Mouse (Mus musculus): ENCODE measurements around the gene Nr2c1.

The Nr2c1 gene

GRCm38 (mm10) chr10:94147756-94148531 is at the start of gene Nr2c1:
Gene Nr2c1, plus strand, starts transcription at chr10:94148023.
- peak; percentile 90 for DNase-seq (ENCODE audit: low spot score)

GRCm38 (mm10) chr10:94098100-94098499 is 49.7 kb upstream of the Nr2c1 start:
- peak; percentile 38 for DNase-seq (ENCODE audit: low spot score)

DNA sequence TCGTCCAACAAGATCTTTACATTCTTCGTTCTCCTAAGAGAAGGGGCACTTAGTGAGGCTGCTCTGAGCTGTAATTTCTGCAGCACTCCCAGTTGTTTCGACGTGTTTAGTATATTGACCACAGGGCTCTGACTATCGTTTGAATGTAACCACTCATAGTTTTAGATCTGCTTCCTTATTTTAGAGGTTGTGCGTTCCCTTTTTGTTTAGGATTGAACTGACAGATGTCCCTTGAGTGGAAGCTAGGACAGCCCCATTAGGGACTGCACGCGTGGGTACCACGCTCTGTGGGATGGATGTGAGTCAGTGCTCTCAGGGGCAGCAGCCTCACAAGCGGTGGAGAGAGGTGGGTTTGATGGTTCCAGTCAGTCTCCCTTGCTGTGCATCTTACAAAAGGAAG is 42.3 kb upstream of the Nr2c1 start:
- DNase-seq (ENCODE audit: low spot score) = no peak

DNA sequence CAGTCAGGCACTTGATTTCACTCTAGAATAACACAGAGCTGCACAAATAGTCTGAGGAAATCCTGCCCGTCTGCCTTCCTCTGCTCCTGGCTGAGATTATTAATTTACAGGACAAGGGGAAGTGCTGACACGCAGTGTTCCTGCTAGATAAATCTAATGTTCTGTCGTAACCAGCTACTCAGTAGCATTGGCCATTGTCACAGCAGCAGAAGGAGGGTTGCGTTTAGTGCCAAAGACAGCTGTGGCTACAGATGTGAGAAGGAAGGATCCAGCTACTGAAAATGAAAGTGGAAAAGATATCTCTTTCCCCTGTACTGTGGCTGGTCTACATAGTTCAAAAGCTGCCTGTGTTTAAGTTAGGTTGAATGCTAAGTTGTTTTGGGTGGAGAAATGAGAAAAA is 40.7 kb upstream of the Nr2c1 start:
- DNase-seq (ENCODE audit: low spot score) = peak; percentile 24

DNA sequence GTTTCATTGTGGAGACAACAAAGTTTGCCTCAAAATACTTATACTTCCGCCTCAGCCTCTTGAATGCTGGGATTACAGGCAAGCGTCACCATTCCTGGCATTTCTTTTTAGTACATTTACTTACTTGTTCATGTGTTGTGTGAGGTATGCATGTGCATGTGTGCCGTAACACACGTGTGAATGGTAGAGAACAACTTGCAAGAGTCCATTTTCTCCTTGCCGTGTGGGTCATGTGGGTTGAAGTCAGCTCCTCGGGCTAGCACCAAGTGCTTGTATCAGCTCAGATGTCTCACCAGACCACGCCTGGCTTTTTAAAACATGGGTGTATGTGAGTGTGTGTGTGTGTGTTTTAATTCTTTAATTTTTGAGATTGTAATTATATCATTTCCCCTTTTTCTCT is 40.2 kb upstream of the Nr2c1 start:
- no peak for DNase-seq (ENCODE audit: low spot score)

DNA sequence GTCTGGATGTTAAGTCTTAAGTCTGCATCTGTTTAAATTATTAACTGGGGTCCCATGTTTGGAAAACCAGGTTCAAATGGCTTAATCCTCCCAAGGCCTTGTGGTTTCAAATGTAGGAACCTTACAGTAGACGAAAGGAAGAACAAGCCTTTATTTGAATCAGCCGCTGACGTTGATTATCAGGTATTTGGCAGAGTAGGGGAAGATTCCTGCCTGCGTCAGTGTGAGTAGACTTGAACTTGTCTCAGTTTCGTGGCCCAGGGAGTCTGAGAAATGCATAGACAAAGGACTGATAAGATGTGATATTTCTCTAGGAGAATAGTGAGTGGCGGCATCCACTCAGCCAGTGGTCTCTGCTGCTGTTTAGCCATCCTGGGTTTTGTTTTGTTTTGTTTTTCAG is 39.0 kb upstream of the Nr2c1 start:
- DNase-seq (ENCODE audit: low spot score) = no peak

DNA sequence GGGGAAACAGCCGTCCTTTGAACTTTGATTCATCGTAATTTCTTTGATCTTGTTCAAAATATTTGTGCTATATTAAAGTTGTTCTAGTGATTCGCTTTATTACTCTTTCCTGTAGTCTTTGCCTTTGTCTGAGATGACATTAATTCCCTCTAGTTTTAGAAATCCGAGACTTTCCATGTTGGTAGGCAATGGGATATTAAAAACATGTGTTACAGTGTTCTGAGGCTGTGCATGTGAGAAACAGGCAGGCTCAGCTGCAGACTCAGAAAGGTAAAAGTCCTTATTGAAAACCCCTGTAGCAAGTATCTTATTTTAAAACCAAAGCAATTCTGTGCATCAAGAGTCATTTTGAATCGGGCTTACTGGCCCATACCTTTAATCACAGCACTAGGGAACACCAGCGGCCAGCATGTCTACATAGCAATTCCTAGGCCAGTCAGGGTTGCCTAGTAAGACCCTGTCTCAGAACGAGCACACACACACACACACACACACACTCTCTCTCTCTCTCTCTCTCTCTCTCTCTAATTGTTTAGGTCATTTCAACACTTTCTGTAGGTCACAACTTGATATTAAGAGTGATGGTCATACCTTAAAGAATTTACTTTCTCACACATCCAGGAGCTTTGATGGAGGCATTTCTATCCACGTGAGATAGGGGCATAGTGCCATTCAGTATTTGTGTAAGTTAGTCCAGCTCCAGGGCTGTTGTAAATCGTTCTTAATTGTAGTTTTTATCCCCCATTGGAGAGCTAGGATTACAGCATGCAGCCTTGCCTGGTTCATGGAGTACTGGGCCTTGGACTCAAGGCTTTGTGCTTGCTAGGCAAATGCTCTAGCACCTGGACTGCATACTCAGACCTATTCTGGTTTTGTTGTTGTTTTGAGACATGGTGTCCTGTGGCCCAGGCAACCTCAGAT is 36.7 kb upstream of the Nr2c1 start:
- no peak for DNase-seq (ENCODE audit: low spot score)

- no peak for DNase-seq (ENCODE audit: low spot score)
Measured at GRCm38 (mm10) chr10:94112207-94112606, 35.6 kb upstream of the Nr2c1 start.

DNA sequence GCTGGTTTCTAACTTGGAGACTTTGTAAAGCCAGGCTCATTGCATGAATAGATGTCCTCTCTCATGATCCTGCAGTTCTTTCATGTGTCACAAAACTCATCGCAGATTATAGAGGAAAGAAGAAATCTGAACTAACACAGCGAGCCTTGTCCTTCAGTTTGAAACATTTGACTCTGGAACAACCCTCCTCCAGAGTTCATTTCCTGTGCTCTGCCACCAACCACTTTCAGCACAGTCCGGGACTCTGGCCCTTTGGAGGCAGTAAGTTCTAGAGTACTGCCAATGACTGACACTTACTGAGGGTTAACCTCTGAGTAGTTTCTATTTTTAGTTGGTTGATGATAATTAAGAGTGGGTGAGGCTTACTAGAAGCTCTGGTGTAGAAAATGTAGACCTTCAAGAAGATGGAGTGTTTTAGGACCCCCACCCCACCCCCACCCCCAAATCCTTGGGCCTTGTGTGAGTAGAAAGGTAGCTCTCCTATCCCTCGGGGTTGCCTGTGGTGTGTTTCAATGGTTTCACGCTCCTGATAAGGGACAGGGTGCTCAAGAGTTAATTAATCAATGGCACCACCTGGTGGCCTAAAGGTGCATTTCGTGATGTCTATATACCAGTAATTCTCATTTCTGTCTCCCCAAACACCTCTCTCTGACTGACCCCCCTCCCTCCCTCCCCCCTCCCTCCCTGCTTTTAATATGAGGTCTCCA is 31.8 kb upstream of the Nr2c1 start:
- DNase-seq (ENCODE audit: low spot score) = peak; percentile 83

DNA sequence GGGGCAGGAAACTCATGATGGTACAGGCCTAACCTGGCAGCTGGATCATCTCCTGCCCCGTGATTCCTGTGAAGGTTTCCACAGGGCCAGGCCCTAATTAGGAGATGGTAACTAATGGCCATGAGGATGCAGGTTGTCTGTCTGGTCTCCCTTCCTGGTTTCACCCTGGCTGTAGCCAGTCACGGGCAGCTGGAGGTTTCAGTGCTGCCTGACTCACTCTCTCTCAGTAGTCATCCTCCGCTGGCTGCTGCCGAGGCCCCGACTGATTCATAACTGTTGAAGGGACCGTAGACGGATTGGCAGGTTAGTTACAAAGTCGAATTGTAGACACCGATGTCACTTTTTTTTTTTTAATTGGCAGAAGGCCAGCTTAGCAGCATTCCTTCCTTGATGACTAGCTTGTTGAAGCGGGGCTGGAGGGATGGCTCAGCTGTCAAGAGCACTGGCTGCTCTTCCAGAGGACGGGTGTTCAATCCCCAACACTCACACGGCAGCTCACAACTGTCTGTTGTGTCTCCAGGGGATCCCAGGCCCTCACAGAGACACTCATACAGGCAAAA is 31.0 kb upstream of the Nr2c1 start:
- no peak for DNase-seq (ENCODE audit: low spot score)

- DNase-seq (ENCODE audit: low spot score) = no peak
Measured at GRCm38 (mm10) chr10:94117916-94118315, 29.9 kb upstream of the Nr2c1 start.

- no peak for DNase-seq (ENCODE audit: low spot score)
Measured at GRCm38 (mm10) chr10:94118993-94119392, 28.8 kb upstream of the Nr2c1 start.

DNA sequence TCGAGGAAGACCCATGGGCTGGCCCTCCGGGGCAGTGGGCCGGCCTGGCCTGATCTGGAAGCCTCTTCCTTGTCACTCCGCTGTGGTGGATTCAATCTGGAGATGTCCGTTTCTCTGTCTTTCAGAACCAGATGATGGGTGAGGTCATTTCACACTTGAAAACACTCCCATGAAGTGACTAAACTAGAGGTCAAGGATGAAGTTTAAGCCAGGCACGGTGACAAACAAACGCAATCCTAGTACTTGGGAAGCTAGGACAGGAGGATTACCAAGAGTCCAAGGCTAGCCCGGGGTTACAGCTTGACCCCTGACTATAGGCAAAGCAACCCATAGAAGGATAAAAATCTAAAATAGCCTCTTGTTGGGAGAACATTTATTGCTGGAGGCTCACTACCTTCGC is 27.1 kb upstream of the Nr2c1 start:
- no peak for DNase-seq (ENCODE audit: low spot score)

GRCm38 (mm10) chr10:94122595-94122994 is 25.2 kb upstream of the Nr2c1 start:
- no peak for DNase-seq (ENCODE audit: low spot score)

DNA sequence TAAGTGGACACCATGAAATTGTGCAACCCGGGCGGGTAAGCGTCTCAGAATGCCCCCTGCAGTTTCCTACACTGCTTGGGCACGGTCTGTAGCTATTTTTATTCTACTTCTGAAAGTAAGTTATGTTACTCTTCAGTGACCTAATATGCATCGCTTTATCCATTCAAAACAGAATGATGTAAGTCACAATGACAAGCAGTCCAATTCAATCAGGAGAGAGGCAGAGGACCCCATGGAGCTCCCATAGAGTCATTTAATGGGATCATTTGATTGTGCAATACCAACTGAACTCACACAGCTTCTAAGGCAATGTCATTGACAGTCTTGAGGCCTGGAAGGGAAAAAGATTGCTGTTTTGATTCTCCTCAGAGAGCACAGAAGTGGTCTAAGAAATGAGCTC is 24.2 kb upstream of the Nr2c1 start:
- DNase-seq (ENCODE audit: low spot score) = no peak

- no peak for DNase-seq (ENCODE audit: low spot score)
Measured at GRCm38 (mm10) chr10:94124376-94124775, 23.4 kb upstream of the Nr2c1 start.

- DNase-seq (ENCODE audit: low spot score) = peak; percentile 46
Measured at GRCm38 (mm10) chr10:94129680-94130119, 18.1 kb upstream of the Nr2c1 start.

DNA sequence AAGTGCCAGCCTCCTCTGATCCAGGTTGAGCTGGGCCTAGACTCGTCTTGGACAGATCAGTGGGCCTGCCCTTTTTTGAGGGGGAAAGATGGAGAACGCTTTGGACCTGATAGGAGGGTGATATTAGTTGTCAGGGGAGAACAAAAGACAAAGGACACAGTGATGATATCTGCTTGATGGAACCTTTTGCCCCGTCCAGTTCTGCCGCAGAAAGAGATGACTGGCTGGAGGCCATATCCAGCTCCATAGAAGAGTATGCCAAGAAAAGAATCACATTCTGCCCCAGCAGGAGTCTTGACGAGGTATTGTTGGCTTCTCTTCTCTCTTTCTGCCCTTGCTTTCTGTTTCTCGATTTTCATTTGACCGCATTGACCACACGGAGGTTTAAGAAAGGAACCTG is 14.7 kb upstream of the Nr2c1 start:
- no peak for DNase-seq (ENCODE audit: low spot score)

DNA sequence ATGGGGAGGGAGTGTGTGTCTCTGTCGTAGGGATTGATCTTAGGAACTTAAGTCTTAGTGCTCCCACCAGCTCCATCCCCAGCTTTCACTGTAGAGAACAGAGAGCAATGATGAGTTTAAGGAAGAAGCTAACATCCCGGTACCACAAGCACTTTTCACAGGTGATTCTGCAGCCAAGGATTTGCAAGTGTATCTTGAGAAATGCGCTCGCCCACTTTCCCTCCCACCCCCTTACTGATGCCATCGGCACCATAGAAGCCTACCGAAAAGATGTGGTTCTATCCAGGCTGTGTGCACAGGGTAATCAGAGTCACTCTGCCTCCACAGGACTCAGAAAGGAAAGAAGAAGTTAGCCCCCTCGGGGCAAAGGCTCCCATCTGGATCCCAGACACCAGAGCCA is 14.1 kb upstream of the Nr2c1 start:
- no peak for DNase-seq (ENCODE audit: low spot score)

DNA sequence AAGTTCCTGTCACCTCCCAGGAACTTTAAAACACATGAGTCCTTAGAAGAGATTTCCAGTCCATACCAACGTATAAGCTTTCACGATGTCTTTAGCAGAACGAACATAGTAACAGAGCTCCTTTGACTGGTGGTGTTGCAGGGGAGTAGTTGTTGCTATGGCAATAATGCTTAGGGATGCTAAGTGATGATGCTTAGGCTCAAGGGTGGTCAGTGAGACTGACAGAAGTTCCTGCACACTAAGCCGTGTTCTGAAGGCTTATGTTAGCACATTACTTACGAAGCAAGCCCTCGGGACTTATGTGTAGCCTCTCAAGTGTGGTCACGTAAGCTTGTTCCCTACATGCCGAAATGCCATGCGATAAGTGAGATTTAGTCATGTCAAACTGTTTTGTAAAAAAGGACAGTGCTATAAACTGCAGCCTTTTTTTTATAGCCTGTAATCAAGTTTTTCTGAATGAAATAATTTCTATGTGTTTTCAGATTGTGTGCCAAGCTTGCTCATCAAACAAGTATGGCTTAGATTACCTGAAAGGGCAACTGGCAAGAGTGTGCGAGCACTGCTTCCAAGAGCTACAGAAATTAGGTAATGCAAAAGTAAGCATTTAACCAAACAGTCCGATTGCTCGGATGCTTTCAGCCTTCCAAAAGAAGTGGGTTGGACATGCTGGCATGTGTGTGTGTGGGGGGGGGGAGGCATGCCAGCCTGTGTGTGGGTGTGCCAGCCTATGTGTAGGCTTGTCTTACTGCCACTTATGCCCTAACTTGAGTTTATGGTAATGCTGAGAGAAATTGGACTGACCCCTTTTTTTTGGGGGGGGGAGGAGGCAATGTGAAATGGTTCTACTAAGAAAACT is 13.1 kb upstream of the Nr2c1 start:
- no peak for DNase-seq (ENCODE audit: low spot score)

GRCm38 (mm10) chr10:94138890-94139482 is 8.8 kb upstream of the Nr2c1 start:
- no peak for DNase-seq (ENCODE audit: low spot score)
